Mouse (Mus musculus): Measurements from ENCODE around the gene Gm21863. TPM values are rescaled to one million over a fixed set of nuclear protein-coding genes. Genes with fewer than 3 reads are reported as not detected.

Gene Gm21863
- not detected for total RNA-seq (2023)

DNA sequence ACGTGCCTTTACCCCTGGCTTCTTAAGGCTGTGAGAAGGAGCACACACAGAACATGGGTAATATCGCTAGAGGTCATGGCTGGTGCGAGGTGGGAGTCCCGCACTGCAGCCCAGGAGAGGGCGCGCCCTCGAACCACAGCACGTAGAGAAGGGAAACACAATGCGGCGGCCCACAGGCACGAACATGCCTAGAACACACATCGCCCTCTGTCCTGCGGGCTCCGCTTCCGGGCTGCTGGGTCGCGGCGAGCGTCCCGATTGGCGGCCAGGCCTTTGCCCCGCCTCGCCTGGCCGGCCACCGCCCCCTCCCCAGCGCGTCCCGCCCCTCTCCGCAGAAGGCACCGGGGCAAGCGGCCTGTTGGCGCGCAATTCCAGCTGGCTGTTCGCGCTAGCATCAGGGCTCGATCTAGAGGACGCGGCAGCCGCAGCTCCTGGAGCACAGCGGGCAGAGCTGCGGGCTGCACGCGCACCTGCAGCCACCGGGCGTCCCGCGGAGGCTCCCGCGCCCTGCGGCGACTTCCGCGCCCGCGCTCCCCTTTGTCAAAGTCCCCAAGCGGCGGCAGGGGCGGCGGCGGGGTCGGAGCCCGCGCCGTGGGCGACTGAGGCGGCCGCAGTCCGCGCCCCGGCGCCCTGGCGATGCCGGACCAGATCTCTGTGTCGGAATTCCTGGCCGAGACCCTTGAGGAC, at the start of gene Gm21863:
Gene Gm21863, plus strand, starts transcription at position 637 of the 687 bp plus-strand sequence.

Measured in CD4-positive naive resting alpha-beta T cell, adult 57 days (primary cell).